Mouse (Mus musculus): Measurements from ENCODE around the gene Csk. TPM values are rescaled to one million over a fixed set of nuclear protein-coding genes. Genes with fewer than 3 reads are reported as not detected.

The Csk gene
- polyA plus RNA-seq, 1 experiment from 2014 or later, result 41.5 TPM

DNA sequence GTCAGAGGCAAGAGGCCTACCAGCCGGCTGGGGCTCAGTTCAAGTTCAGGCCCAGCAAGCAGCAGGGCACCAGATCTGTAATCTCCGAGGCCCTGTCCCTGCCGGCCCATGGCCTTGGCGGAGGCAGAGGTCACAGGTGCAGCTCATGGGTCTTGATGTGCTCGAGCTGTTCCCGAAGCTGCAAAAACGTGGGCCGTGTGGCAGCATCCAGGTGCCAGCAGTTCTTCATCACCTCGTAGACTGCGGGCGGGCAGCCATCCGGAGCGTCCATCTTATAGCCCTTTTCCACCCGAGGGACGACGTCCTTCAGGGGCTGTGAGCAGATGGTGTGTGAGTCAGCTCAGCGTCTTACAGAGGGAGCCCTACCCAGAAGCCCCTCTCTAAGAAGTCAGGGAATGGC lies 26.2 kb downstream of the Csk start:
- H3K4me1 ChIP-seq, result peaks cover 6% of the 10 kb centered on the region
- 94% methylated on average over 17 of the region's 17 CpGs for WGBS
- no peak overlapping the region for H3K4me3 ChIP-seq
- no peaks in the 10 kb centered on the region for H3K9me3 ChIP-seq (replicated peaks)
- H3K27ac ChIP-seq (replicated peaks), result no peak overlapping the region
- H3K27me3 ChIP-seq (ENCODE audit: low read depth, poor library complexity, severe bottlenecking), result no peaks in the 10 kb centered on the region
- H3K36me3 ChIP-seq, result peaks cover 85% of the 10 kb centered on the region
- no peak for DNase-seq (ENCODE audit: low spot score)

DNA sequence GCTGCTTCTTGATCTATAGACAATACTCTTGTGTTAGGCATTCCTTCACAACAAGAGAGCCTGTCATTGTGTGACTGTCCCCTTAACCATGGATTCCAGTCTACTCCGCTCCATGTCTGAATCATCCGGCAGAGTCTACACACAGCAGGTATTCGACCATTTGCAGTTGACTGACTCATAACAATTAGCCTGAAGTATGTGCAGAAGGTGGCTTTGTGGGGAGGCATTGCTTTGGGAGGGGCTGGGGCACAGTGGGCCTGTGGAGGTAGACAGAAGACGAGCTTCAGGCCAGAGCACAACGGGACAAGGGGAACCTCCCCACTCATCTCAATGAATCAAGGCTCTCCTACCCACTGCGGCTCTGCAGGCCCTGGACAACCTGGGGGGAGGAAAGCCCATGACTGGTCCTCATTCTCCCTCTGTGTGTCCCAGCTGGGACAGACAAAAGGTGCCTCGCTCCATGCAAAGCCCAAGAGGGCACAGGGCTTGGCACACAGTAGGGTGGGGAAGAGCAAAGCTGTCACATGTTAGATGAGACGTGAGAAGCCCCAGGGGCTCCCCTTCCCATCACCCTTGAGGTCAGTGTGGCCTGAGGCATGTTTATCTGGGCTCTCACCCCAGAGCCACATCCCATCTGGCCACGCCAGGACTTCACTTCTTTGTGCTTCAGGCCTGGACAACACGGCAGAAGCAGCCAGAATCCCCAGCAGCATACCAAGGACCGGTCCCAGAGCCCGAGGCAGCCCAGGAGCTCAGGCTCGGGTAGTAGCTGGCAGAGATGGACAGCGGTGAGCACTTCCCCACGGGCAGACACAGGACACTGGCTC lies 27.5 kb downstream of the Csk start:
- Histone ChIP-seq H3K27me3 (ENCODE audit: low read depth, poor library complexity, severe bottlenecking) (no peaks in the 10 kb centered on the region), H3K9me3 (replicated peaks) (no peaks in the 10 kb centered on the region), H3K4me3 (no peak overlapping the region), H3K36me3 (peaks cover 72% of the 10 kb centered on the region), H3K4me1 (peaks cover 6% of the 10 kb centered on the region), H3K27ac (replicated peaks) (0 out of 2 replicates have a peak overlapping the region, but pooled peaks have one; percentile 39)
- DNase-seq (ENCODE audit: low spot score), result no peak
- WGBS, result 79% methylated on average over 15 of the region's 15 CpGs

DNA sequence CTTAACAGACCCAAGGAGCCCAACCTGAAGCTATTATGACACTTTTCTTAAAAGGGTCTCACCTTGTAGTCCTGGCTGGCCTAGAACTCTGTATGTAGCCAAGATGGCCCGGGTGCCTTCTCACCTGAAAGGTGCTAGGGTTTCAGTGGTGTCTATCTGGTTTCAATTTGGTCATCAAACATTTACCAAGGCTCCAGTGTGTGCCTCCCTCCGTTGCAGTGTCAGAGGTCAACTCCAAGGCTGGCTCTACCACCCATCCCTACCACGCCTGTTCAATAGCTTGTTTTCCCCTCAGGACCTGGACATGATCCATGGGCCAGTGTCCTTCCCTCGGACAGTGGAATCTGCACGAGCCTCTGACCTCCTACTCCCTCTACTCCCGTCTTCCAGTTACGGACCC lies 29.1 kb downstream of the Csk start:
- Histone ChIP-seq H3K27me3 (ENCODE audit: low read depth, poor library complexity, severe bottlenecking) (no peaks in the 10 kb centered on the region), H3K36me3 (peaks cover 56% of the 10 kb centered on the region), H3K4me1 (peaks cover 6% of the 10 kb centered on the region), H3K9me3 (replicated peaks) (no peaks in the 10 kb centered on the region), H3K27ac (replicated peaks) (no peak overlapping the region), H3K4me3 (no peak overlapping the region)
- no peak for DNase-seq (ENCODE audit: low spot score)
- WGBS, result 91% methylated on average over 7 of the region's 7 CpGs

DNA sequence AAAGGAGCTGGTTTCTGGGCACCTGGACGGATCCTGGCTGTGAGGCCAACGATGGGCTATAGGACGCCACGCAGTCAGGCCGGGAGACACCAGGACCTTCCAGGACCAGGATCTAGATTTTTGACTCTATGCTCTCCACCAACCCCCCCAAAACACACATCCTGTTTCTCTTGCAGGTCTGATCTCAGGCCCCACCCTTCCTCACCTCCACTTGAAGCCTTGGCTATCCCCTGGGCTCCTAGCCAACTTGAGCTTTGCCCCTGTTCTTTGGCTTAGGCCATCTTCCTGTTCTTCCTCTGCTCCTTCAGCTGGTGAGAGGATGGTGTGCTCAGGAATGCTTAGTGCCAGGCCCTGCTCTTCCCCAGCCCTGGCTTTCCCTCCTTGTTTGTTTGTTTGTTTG lies 32.8 kb downstream of the Csk start, which contains the start of gene Lman1l:
Gene Lman1l (minus strand): TSS at position 101 of the 400 bp plus-strand sequence.
- H3K27ac ChIP-seq (replicated peaks), result peak within 1 kb of the TSS; percentile 2
- H3K9me3 ChIP-seq (replicated peaks), result no peaks in the 10 kb centered on the region
- no peak for DNase-seq (ENCODE audit: low spot score)
- H3K4me3 ChIP-seq, result no peak within 1 kb of the TSS
- H3K36me3 ChIP-seq, result peaks cover 20% of the 10 kb centered on the region
- no peaks in the 10 kb centered on the region for H3K4me1 ChIP-seq
- no peaks in the 10 kb centered on the region for H3K27me3 ChIP-seq (ENCODE audit: low read depth, poor library complexity, severe bottlenecking)
- 90% methylated on average over 5 of the region's 5 CpGs for WGBS

DNA sequence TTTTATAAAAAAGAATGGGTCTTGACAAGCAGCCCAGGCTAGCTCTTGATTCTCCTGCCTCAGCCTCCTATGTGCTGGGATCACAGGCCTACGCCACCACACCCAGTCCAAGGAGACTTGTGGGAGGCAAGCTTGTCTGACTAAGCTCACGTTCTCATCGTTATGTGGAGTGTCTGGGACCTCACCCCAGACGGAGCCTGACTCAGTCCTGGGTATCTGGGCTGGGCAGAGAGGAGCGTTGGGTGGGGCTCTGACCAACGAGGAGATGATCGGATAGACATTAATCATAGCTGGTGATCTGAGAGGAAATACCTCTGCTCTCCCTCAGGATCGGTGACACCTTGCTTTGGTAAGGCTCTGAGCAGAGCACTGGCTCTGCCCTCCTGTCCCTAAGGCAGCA lies 34.6 kb downstream of the Csk start:
- no peaks in the 10 kb centered on the region for H3K4me1 ChIP-seq
- no peak overlapping the region for H3K27ac ChIP-seq (replicated peaks)
- 83% methylated on average over 8 of the region's 8 CpGs for WGBS
- H3K9me3 ChIP-seq (replicated peaks), result no peaks in the 10 kb centered on the region
- H3K27me3 ChIP-seq (ENCODE audit: low read depth, poor library complexity, severe bottlenecking), result no peaks in the 10 kb centered on the region
- no peak overlapping the region for H3K4me3 ChIP-seq
- H3K36me3 ChIP-seq, result peaks cover 2% of the 10 kb centered on the region; the same call in 1 of the 2 replicates
- DNase-seq (ENCODE audit: low spot score), result no peak

DNA sequence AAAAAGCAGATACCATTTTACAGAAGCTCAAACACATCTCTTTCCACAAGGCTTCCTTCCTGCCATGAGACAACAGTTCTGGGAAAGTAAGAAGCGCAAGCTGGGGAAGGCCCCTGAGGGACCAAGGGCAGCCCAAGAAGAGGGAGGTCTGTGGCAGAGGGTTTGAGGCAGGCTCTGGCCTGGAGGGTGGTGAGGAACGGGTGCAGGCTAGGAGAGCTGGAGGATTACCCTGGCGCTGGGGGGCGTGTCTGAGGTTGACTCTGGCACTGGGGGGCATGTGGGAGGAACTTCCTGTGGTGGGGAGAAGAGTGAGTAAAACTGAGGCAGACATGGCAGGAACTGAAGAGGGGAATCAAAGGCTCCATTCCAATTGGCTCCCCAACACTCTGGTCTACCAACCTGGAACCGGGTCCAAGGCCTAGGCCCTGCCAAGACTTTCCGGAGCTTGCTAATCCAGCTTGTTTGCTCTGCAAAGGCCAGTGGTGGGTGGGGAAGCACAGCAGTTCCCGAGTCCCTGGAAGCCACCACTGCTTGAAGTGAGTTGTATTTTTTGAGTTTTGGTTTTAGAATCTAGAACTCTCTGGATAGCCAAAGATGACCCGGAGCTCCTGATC lies 35.8 kb downstream of the Csk start:
- Histone ChIP-seq H3K36me3 (no peaks in the 10 kb centered on the region), H3K4me1 (no peaks in the 10 kb centered on the region), H3K27ac (replicated peaks) (no peak overlapping the region), H3K4me3 (no peak overlapping the region), H3K27me3 (ENCODE audit: low read depth, poor library complexity, severe bottlenecking) (no peaks in the 10 kb centered on the region), H3K9me3 (replicated peaks) (no peaks in the 10 kb centered on the region)
- WGBS, result 72% methylated on average over 8 of the region's 8 CpGs
- DNase-seq (ENCODE audit: low spot score), result no peak

DNA sequence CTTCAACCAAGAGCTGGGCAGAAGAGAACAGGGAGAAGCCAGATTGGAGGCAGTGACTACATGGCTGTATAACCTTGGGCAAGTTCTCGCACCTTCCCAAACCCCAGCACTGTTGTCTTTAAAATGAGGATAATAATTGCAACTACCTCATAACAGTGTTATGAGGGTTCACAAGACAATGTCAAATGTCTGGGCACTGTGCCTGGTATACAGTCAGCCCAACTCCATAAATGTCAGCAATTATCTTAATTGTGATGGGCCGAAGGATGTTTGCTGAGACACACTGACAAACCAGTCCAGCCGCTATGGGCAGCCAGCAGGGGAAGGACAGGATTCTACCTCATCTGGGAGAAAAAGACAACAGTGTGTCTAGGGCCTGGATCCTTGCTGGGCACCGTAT lies 38.6 kb downstream of the Csk start:
- DNase-seq (ENCODE audit: low spot score), result no peak
- Histone ChIP-seq H3K4me1 (peaks cover 14% of the 10 kb centered on the region), H3K4me3 (no peak overlapping the region), H3K36me3 (no peaks in the 10 kb centered on the region), H3K9me3 (replicated peaks) (no peaks in the 10 kb centered on the region), H3K27me3 (ENCODE audit: low read depth, poor library complexity, severe bottlenecking) (no peaks in the 10 kb centered on the region), H3K27ac (replicated peaks) (no peak overlapping the region)
- WGBS, result 90% methylated on average over 4 of the region's 4 CpGs

DNA sequence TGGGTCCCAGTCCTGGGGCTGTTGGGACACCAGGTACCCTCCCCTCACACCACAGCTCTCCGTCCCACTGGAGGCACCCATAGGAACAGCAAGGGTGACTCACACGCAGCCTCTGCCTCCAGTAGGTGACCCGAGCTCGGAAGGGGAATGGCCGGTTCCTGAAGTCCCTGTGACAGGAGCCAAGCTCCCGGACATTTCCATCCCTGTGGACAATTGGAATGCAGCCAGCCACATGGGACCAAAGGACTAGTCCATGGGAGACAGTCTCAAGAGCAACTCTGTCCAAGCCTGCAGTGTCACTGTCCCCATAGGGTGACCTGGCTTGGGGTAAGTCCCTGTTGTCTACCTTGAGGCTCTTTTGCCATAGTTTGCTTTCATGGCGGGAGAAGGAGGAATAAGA lies 39.5 kb downstream of the Csk start:
- no peak for DNase-seq (ENCODE audit: low spot score)
- Histone ChIP-seq H3K27ac (replicated peaks) (no peak overlapping the region), H3K27me3 (ENCODE audit: low read depth, poor library complexity, severe bottlenecking) (no peaks in the 10 kb centered on the region), H3K4me1 (peaks cover 14% of the 10 kb centered on the region), H3K9me3 (replicated peaks) (no peaks in the 10 kb centered on the region), H3K36me3 (no peaks in the 10 kb centered on the region), H3K4me3 (no peak overlapping the region)
- WGBS, result 87% methylated on average over 7 of the region's 7 CpGs

DNA sequence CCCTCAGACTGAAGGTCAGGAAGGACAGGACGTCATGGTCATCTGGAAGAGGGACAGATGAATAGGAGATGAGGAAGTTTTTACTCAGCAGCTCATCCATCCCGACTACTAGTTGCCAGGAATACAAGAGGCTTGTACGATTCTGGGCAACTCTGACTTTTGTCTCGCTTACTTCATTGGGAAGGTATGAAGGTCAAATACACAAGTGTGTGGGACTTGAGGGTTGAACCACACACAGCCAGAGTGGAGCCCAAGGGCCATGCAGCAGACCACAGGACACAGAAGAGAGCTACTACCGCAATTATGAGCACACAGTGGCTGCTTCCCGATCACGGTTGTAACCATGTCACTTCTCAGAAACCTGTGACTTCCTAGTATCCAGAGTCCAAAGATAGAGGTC lies 40.8 kb downstream of the Csk start:
- no peak for DNase-seq (ENCODE audit: low spot score)
- H3K36me3 ChIP-seq, result no peaks in the 10 kb centered on the region
- H3K27me3 ChIP-seq (ENCODE audit: low read depth, poor library complexity, severe bottlenecking), result peaks cover 7% of the 10 kb centered on the region
- H3K27ac ChIP-seq (replicated peaks), result no peak overlapping the region
- no peaks in the 10 kb centered on the region for H3K9me3 ChIP-seq (replicated peaks)
- WGBS, result 89% methylated on average over 7 of the region's 7 CpGs
- no peak overlapping the region for H3K4me3 ChIP-seq
- peaks cover 14% of the 10 kb centered on the region for H3K4me1 ChIP-seq

DNA sequence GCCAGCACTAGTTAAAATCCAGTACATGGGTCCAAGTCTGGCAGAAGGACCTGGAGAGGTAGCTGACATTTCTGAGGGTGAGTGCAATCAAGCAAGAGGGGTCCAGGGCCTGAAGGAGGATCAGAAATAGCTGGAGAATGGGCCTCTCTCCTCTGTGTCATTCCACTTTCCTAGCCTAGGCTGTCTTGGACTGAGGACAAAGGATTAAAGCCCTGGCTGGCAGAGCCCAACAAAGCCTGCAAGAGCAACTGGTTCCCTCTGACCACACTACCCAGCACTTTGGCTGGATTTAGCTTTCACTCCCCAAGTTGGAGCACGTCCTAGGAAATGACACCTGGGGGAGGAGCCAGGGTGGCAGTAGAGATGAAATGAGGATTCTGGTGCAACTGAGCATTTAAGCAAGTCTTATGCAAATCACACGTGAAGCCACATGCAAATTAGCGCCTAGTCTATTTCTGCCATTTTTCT lies 43.0 kb downstream of the Csk start:
- Histone ChIP-seq H3K36me3 (no peaks in the 10 kb centered on the region), H3K27ac (replicated peaks) (0 out of 2 replicates have a peak overlapping the region, but pooled peaks have one; percentile 33), H3K4me1 (peaks cover 32% of the 10 kb centered on the region), H3K9me3 (replicated peaks) (no peaks in the 10 kb centered on the region), H3K27me3 (ENCODE audit: low read depth, poor library complexity, severe bottlenecking) (peaks cover 29% of the 10 kb centered on the region), H3K4me3 (no peak overlapping the region)
- 52% methylated on average over 3 of the region's 3 CpGs for WGBS
- DNase-seq (ENCODE audit: low spot score), result no peak

DNA sequence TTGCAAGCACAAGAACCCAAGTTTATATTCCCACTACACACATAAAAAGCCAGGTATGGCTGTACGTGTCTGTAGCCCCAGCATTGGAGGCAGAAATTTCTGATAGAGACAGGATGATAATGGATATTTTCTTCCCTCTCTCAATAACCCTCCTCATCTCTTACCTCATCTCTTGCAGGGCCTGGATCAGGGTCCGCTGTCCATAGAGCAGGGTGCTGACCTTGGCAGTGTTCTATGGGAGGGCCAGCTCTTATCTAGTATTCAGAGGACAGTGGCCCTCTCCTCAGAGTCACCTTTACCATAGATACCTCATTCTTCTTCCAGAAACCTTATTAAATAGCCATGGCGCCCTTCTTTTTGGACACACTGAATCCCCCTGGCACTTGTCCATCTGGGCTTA lies 43.6 kb downstream of the Csk start:
- peaks cover 38% of the 10 kb centered on the region for H3K4me1 ChIP-seq
- WGBS, result 67% methylated on average over 3 of the region's 3 CpGs
- 0 out of 2 replicates have a peak overlapping the region, but pooled peaks have one; percentile 33 for H3K27ac ChIP-seq (replicated peaks)
- no peak overlapping the region for H3K4me3 ChIP-seq
- no peaks in the 10 kb centered on the region for H3K36me3 ChIP-seq
- peaks cover 35% of the 10 kb centered on the region for H3K27me3 ChIP-seq (ENCODE audit: low read depth, poor library complexity, severe bottlenecking)
- H3K9me3 ChIP-seq (replicated peaks), result no peaks in the 10 kb centered on the region
- no peak for DNase-seq (ENCODE audit: low spot score)

DNA sequence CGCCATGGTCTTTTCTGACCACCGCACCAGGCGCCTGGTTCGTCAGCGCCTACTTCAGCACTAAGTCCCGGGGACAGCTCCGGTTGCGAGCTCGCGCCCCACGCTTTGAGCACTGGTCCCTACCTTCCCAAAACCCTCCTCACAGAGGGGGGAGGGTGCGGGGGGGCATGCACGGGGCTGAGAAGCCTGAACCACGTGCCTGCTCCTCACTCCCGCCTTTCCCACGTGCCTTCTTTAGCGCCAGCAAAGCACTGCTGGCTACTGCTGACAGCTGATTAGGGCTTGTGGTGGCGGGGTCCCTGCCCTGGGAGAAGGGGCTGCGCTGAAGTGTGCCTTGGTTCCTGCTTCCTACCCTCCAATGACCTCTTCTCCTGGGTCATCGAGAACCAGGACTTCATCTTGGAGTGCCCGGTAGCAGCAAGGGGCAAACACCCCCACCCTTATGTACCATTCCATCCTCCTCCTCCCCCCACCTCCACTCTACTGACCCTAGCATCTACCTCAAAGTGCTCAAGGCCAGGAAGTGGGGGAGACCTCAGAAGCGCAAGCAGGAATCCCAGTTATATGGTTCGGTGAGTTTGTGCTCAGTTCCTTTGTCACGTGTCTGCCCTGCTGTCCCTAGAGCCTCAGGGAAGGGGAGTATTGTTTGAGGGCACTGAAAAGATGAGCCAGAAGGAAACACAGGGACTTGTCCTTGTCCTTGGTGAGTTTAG lies 47.1 kb downstream of the Csk start, which contains the start of gene Cplx3:
Gene Cplx3 (minus strand): TSS at position 143 of the 713 bp plus-strand sequence.
- Histone ChIP-seq H3K4me3 (peak within 1 kb of the TSS; percentile 34), H3K9me3 (replicated peaks) (no peaks in the 10 kb centered on the region), H3K27ac (replicated peaks) (no peak within 1 kb of the TSS; the same call in 1 of the 2 replicates), H3K27me3 (ENCODE audit: low read depth, poor library complexity, severe bottlenecking) (peaks cover 39% of the 10 kb centered on the region), H3K4me1 (peaks cover 53% of the 10 kb centered on the region), H3K36me3 (no peaks in the 10 kb centered on the region)
- WGBS, result 4% methylated on average over 24 of the region's 24 CpGs
- DNase-seq (ENCODE audit: low spot score), result peak; percentile 71
